Mouse (Mus musculus) lung, adult 2 months (tissue): ENCODE measurements at regions not wholly inside any gene's neighbourhood (a gene's known extent, or its start where the extent isn't known, plus 50 kb on each side); places are given as distances from the start of the nearest gene placed in this dataset.

ENCODE experiments used
- DNase-seq: peaks from one replicate; pipeline ENCODE4 v3.0.0; 2022
- H3K4me1 ChIP-seq: fragments of 200-500 bp; 2 replicates; pipeline ENCODE4 v1.6.1; 2011; ENCODE audit warnings: low read length; ENCODE audit not compliant: control insufficient read depth, insufficient read depth
- H3K4me3 ChIP-seq: fragments of 200-500 bp; replicated peaks from 2 replicates; pipeline ENCODE3; 2011; ENCODE audit warnings: low read depth, mild to moderate bottlenecking, control low read depth, low read length; ENCODE audit errors: extremely low read depth
- CTCF ChIP-seq: fragments of 200-500 bp; IDR thresholded peaks from 2 replicates; pipeline ENCODE4 v1.5.1; 2011; ENCODE audit warnings: mild to moderate bottlenecking, low read length, control low read depth; ENCODE audit not compliant: insufficient read depth
- POLR2A ChIP-seq: fragments of 200-500 bp; IDR thresholded peaks from 2 replicates; pipeline ENCODE4 v1.6.1; 2011; ENCODE audit warnings: low read depth, mild to moderate bottlenecking, control low read depth, low read length, borderline replicate concordance; ENCODE audit errors: extremely low read depth
- WGBS: fragments of 180-500 bp; shearing (Covaris S2); methylation state at CpG from one replicate; pipeline ENCODE4 v1.1.7; 2018; 5-methylcytosine and 5-hydroxymethylcytosine counted together

DNA sequence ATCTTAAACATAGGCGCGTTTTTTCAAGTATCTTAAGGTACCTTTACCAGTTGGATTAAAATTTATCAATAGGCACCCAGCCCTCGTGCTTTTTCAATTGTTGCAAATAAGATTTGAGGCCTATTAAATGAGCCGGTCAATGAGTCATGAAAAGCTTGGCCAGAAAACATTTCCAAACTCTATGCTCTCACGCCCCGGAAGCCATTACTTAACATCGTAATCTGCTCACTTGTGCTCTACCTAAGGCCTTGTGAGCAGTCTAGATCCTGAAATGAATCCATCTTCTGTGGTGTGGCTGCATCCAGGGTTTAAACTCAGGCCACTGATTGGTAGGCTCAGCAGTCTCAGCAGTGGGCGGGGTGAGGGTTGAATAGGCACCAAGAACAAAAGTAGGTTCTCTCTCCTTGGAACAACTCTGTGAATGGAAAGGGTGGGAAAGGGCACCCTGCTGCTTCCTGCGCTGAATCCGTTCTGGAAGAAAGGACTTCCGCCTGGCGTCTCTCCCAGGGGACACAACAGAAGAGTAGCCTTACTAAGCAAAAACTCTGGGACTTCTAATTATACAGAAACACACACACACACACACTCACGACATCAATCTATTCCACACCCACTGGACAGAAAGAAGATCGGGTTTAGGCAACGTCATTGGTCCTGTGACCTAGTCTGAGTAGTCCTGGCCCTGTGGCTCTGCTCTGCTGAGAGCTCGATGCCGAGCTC lies 53.4 kb upstream of the Fmnl2 start:
- peaks cover 3% of the 10 kb centered on the region for H3K4me1 ChIP-seq
- no peak overlapping the region for H3K4me3 ChIP-seq
- TF ChIP-seq CTCF, result no peak
- no peak for TF ChIP-seq POLR2A
- DNase-seq, result peak; percentile 6
- 61% methylated on average over 17 of the region's 17 CpGs for WGBS

DNA sequence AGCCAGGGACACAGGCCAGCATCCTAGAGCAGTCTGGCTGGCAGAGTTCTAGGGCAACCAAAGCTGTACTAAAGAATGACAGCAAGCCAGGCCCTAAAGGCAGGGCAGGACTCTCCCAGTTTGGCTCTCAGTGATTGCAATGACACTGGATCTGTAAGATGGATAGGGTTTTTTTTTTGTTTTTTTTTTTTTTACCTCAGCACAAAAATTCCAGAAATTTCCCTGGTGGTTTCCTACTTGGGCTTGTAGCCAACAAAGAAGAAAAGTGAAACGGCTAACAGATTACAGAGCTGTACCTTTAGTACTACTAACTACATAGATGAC lies 52.9 kb upstream of the Fmnl2 start:
- DNase-seq, result no peak
- WGBS, result 29% methylated on average over 1 of the region's 1 CpGs
- Histone ChIP-seq H3K4me3 (no peak overlapping the region), H3K4me1 (peaks cover 3% of the 10 kb centered on the region)
- no peak for TF ChIP-seq POLR2A
- TF ChIP-seq CTCF, result no peak

DNA sequence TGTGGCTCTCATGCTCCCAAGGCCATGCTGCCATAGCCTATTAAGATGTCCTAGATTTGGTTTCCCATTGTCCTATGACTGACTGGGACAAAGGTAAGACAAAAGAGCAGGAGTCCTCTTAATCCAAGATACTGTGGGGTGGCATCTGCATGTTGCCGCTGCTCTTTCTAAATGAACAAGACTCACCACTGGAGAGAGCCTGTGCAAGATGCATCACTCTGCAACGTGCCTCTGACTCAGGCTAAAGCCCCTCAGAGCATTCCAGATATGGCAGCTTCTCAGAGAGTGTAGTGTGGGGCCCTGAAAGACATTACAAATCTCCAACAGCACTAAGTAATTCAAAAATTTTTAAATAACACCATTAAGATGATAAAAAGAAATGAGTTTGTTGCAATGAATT lies 49.8 kb upstream of the Fmnl2 start:
- Histone ChIP-seq H3K4me1 (peaks cover 3% of the 10 kb centered on the region), H3K4me3 (no peak overlapping the region)
- DNase-seq, result no peak
- TF ChIP-seq POLR2A (no peak), CTCF (no peak)
- WGBS, result 61% methylated on average over 2 of the region's 2 CpGs
